Mouse (Mus musculus) heart, postnatal 0 days (tissue): ENCODE measurements around the gene Scd1.

Source experiments
- CTCF ChIP-seq: IDR thresholded peaks from 2 replicates; pipeline ENCODE4 v1.5.1; 2016; ENCODE audit warnings: antibody characterized with exemption, control low read depth, low read depth
- EP300 ChIP-seq: IDR thresholded peaks from 2 replicates; pipeline ENCODE4 v1.6.1; 2016; ENCODE audit warnings: antibody characterized with exemption, low read depth

DNA sequence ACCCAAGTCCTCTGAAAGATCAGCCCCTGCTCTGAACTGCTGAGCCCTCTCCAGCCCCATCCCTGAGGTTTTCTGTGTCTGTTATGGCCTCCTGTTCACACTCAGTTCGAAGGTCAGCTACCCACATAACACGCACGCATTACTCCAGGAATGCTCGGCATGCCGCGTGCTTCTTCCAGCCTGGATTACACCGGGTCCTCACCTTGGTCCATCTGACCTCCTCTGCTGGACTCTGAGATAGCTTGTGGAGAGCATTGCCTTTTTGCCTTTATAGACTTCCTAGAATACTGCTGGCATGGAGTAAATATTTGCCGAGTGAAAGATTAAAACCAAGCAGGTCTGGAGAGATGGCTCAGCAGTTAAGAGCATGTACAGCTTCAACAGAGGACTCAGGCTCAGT is 47.7 kb upstream of the Scd1 start:
- TF ChIP-seq CTCF: no peak
- TF ChIP-seq EP300: no peak
